In the genomic region with DNA sequence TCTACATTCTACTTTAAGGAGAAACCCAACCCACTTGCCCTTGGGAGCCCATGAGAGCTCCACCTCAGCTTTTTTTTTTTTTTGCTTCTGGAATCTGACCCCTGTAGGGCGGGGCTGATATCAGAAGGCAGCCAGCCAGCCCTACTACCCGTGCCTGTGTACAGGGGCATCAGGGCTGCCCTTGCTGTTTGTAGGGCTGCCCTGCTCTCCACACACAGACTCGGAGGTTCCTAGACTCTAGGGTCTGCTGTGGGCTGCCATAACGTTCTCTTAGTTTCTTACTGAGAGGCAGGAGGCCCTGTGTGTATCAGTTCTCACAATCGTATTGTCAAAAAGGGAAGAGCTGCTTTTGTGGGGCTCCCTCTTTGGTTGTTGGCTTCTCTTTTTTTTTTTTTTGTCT, we compare ENCODE assay signal across 7 mouse cellular contexts. TPM values are rescaled to one million over a fixed set of nuclear protein-coding genes. Genes with fewer than 3 reads are reported as not detected.
A peak's percentile ranks its signal among the peaks of the same experiment; 100 is the strongest.
DNase-seq lines count a peak whose midpoint lies in the region; ATAC-seq and TF ChIP-seq lines count a peak whose summit lies in the region.

No protein-coding gene starts in this region.

- H3K9ac ChIP-seq in lung, embryonic 16.5 days (ENCODE audit: low read length), result no peak overlapping the region

- 29% methylated on average over 5 of the region's 5 CpGs for WGBS in lung, embryonic 16.5 days

- H3K4me3 ChIP-seq in lung, embryonic 16.5 days (ENCODE audit: low read length), result no peak overlapping the region
- H3K4me3 ChIP-seq in myocyte, result no peak overlapping the region

- H3K9me3 ChIP-seq in lung, embryonic 16.5 days (ENCODE audit: control insufficient read depth, low read length), result no peaks in the 10 kb centered on the region

- DNase-seq in lung, postnatal 10 days, result no peak
- peak; percentile 62 for DNase-seq in embryo, embryonic 11 days
- peak; percentile 79 to 80 for DNase-seq in kidney, adult 8-10 months
- DNase-seq in right cerebral cortex, postnatal 36 days (ENCODE audit: low spot score in 2 of 2), result no peak

- H3ac ChIP-seq in myocyte (ENCODE audit: control insufficient read depth, insufficient read length), result no peak overlapping the region

- H3K36me3 ChIP-seq in lung, embryonic 16.5 days (ENCODE audit: control insufficient read depth, insufficient read depth, low read length), result peaks cover 16% of the 10 kb centered on the region; the same call in 1 of the 2 replicates
- peaks cover 12% of the 10 kb centered on the region for H3K36me3 ChIP-seq in myocyte (ENCODE audit: control insufficient read depth, insufficient read depth)

- peak overlapping the region; percentile 55 for H3K27ac ChIP-seq in lung, embryonic 16.5 days (ENCODE audit: low read length)

- peaks cover 78% of the 10 kb centered on the region for H3K79me2 ChIP-seq in myocyte (ENCODE audit: control insufficient read depth, insufficient read depth)

- no peak for TF ChIP-seq POLR2A in myocyte (IDR thresholded peaks at IDR 0.05; ENCODE audit: insufficient read length, low read depth)

- peaks cover 63% of the 10 kb centered on the region for H3K4me1 ChIP-seq in lung, embryonic 16.5 days (replicated peaks; ENCODE audit: control insufficient read depth, insufficient read depth, low read length)

- H3K27me3 ChIP-seq in lung, embryonic 16.5 days (ENCODE audit: control insufficient read depth, insufficient read depth, low read depth, low read length), result no peaks in the 10 kb centered on the region
- no peaks in the 10 kb centered on the region for H3K27me3 ChIP-seq in myocyte (ENCODE audit: control insufficient read depth, insufficient read depth, insufficient read length)

- no peak overlapping the region for H3K4me2 ChIP-seq in lung, embryonic 16.5 days (ENCODE audit: low read depth, low read length)
- H3K4me2 ChIP-seq in myocyte (ENCODE audit: low read depth), result peak overlapping the region; percentile 65

- ATAC-seq in lung, embryonic 16.5 days (ENCODE audit: low read depth), result no peak
- ATAC-seq in CD4-positive, CD25-positive, alpha-beta regulatory T cell, adult 4 months, result no peak

TF ChIP-seq in myocyte, 11 proteins besides CTCF, POLR2A, EP300 and RAD21:
- TF ChIP-seq MYOD1 (IDR thresholded peaks at IDR 0.05; ENCODE audit: control insufficient read depth in 1 of 3, insufficient read length in 2 of 3, low read depth in 2 of 3), result no peak
- TF ChIP-seq SRF (IDR thresholded peaks at IDR 0.05; ENCODE audit: control insufficient read depth, insufficient read length, low read depth), result no peak
- TF ChIP-seq USF1 (IDR thresholded peaks at IDR 0.05; ENCODE audit: low read depth), result no peak
- TF ChIP-seq MYOG (IDR thresholded peaks at IDR 0.05; ENCODE audit: control insufficient read depth in 1 of 3, insufficient read depth in 1 of 3, insufficient read length in 2 of 3, low read depth in 2 of 3), result no peak
- TF ChIP-seq TCF12 (IDR thresholded peaks at IDR 0.05; ENCODE audit: insufficient read depth, poor library complexity, severe bottlenecking), result no peak
- TF ChIP-seq MAX (IDR thresholded peaks at IDR 0.05; ENCODE audit: low read depth), result no peak
- TF ChIP-seq REST (IDR thresholded peaks at IDR 0.05; ENCODE audit: insufficient read depth, insufficient read length), result no peak
- TF ChIP-seq E2F4 (IDR thresholded peaks at IDR 0.05; ENCODE audit: insufficient read depth), result no peak
- no peak for TF ChIP-seq POLR2AphosphoS2 (IDR thresholded peaks at IDR 0.05; ENCODE audit: insufficient read length, low read depth)
- TF ChIP-seq CEBPB (IDR thresholded peaks at IDR 0.05; ENCODE audit: insufficient read depth, poor library complexity, severe bottlenecking), result no peak
- TF ChIP-seq TCF3 (IDR thresholded peaks at IDR 0.05; ENCODE audit: insufficient read length, low read depth), result no peak

RNA-seq across cellular contexts. Expression of a gene that starts 18.6 kb away (rescaled TPM):
- 163 and 167 TPM in 2 replicates for polyA plus RNA-seq in lung, embryonic 16.5 days (2015; fragmentation: Nextera tagmentation; extraction: Ambion mirVana)
- 82.6 TPM for polyA plus RNA-seq in myocyte (2012; fragmentation: generic; extraction: Trizol)
- polyA plus RNA-seq in CD4-positive, CD25-positive, alpha-beta regulatory T cell, adult 4 months (2017; shearing (Covaris generic)), result 10 to 100 TPM; 46.4 to 49.9 TPM

RNA-seq across cellular contexts. Expression of a gene that starts 23.2 kb away (rescaled TPM):
- 3.1 and 3.4 TPM in 2 replicates for polyA plus RNA-seq in lung, embryonic 16.5 days (2015; fragmentation: Nextera tagmentation; extraction: Ambion mirVana)
- 1.9 TPM for polyA plus RNA-seq in myocyte (2012; fragmentation: generic; extraction: Trizol)
- polyA plus RNA-seq in CD4-positive, CD25-positive, alpha-beta regulatory T cell, adult 4 months (2017; shearing (Covaris generic)), result 1 to 10 TPM; 1.4 TPM

RNA-seq across cellular contexts. Expression of a gene that starts 35.1 kb away (rescaled TPM):
- 495 and 578 TPM in 2 replicates for polyA plus RNA-seq in lung, embryonic 16.5 days (2015; fragmentation: Nextera tagmentation; extraction: Ambion mirVana)
- 1,321 TPM for polyA plus RNA-seq in myocyte (2012; fragmentation: generic; extraction: Trizol)
- 1,000 to 10,000 TPM in 1 of 2 experiments, 100 to 1,000 TPM in 1; 884 to 1,093 TPM for polyA plus RNA-seq in CD4-positive, CD25-positive, alpha-beta regulatory T cell, adult 4 months (2017; shearing (Covaris generic))

RNA-seq across cellular contexts. Expression of a gene that starts 41.7 kb away (rescaled TPM):
- polyA plus RNA-seq in lung, embryonic 16.5 days (2015; fragmentation: Nextera tagmentation; extraction: Ambion mirVana), result 0.35 TPM in 1 of 2 replicates, not detected in the other
- polyA plus RNA-seq in myocyte (2012; fragmentation: generic; extraction: Trizol), result 0.07 TPM
- not detected for polyA plus RNA-seq in CD4-positive, CD25-positive, alpha-beta regulatory T cell, adult 4 months (2017; shearing (Covaris generic))

RNA-seq across cellular contexts. Expression of a gene that starts 51.0 kb away (rescaled TPM):
- 16.1 and 18.5 TPM in 2 replicates for polyA plus RNA-seq in lung, embryonic 16.5 days (2015; fragmentation: Nextera tagmentation; extraction: Ambion mirVana)
- polyA plus RNA-seq in myocyte (2012; fragmentation: generic; extraction: Trizol), result 8.9 TPM
- 10 to 100 TPM; 25.2 to 33.8 TPM for polyA plus RNA-seq in CD4-positive, CD25-positive, alpha-beta regulatory T cell, adult 4 months (2017; shearing (Covaris generic))

Comparison
In these comparisons a context has a peak if more than half of its experiments do, and no peak if none do; other contexts are left out.
1. DNase-seq: peak in embryo, embryonic 11 days (single experiment) and kidney, adult 8-10 months (2 of 2); none in lung, postnatal 10 days (single experiment) and right cerebral cortex, postnatal 36 days (0 of 2).